Mouse (Mus musculus): Measurements from ENCODE around the gene Ubap1l. TPM values are rescaled to one million over a fixed set of nuclear protein-coding genes. Genes with fewer than 3 reads are reported as not detected.

The Ubap1l gene
- polyA plus RNA-seq, 1 experiment: 0.28 TPM

- no peaks in the 10 kb centered on the region for H3K9me3 ChIP-seq
- TF ChIP-seq FLI1 (IDR thresholded peaks at IDR 0.05; ENCODE audit: low read length): no peak
- TF ChIP-seq GATA1 (IDR thresholded peaks at IDR 0.05; ENCODE audit: borderline replicate concordance, low read length): no peak
- peaks cover under 1% of the 10 kb centered on the region; the same call in 1 of the 2 replicates for H3K4me1 ChIP-seq
- peaks cover 3% of the 10 kb centered on the region for H3K36me3 ChIP-seq (replicated peaks; ENCODE audit: low read length)
- no peak overlapping the region for H3K4me3 ChIP-seq (replicated peaks)
- H3K27me3 ChIP-seq (replicated peaks): peaks cover 5% of the 10 kb centered on the region
Measured at GRCm38 (mm10) chr9:65371756-65372155, 10.9 kb downstream of the Ubap1l start.

GRCm38 (mm10) chr9:65372449-65372848 is 11.6 kb downstream of the Ubap1l start:
- Histone ChIP-seq H3K27me3 (replicated peaks) (peaks cover 10% of the 10 kb centered on the region), H3K36me3 (replicated peaks; ENCODE audit: low read length) (peaks cover 3% of the 10 kb centered on the region), H3K4me3 (replicated peaks) (no peak overlapping the region), H3K4me1 (no peaks in the 10 kb centered on the region), H3K9me3 (no peaks in the 10 kb centered on the region)
- TF ChIP-seq GATA1 (IDR thresholded peaks at IDR 0.05; ENCODE audit: borderline replicate concordance, low read length) (no peak), FLI1 (IDR thresholded peaks at IDR 0.05; ENCODE audit: low read length) (no peak)

GRCm38 (mm10) chr9:65374468-65375162 is 13.8 kb downstream of the Ubap1l start:
- TF ChIP-seq GATA1 (IDR thresholded peaks at IDR 0.05; ENCODE audit: borderline replicate concordance, low read length) (no peak), FLI1 (IDR thresholded peaks at IDR 0.05; ENCODE audit: low read length) (no peak)
- H3K9me3 ChIP-seq: no peaks in the 10 kb centered on the region
- peaks cover 16% of the 10 kb centered on the region for H3K27me3 ChIP-seq (replicated peaks)
- H3K4me3 ChIP-seq (replicated peaks): no peak overlapping the region
- peaks cover 3% of the 10 kb centered on the region for H3K36me3 ChIP-seq (replicated peaks; ENCODE audit: low read length)
- peaks cover 3% of the 10 kb centered on the region for H3K4me1 ChIP-seq

GRCm38 (mm10) chr9:65375163-65375934 is 14.5 kb downstream of the Ubap1l start:
- no peaks in the 10 kb centered on the region for H3K9me3 ChIP-seq
- peaks cover 3% of the 10 kb centered on the region for H3K36me3 ChIP-seq (replicated peaks; ENCODE audit: low read length)
- peaks cover 9% of the 10 kb centered on the region for H3K4me1 ChIP-seq
- H3K27me3 ChIP-seq (replicated peaks): peaks cover 16% of the 10 kb centered on the region
- no peak for TF ChIP-seq GATA1 (IDR thresholded peaks at IDR 0.05; ENCODE audit: borderline replicate concordance, low read length)
- TF ChIP-seq FLI1 (IDR thresholded peaks at IDR 0.05; ENCODE audit: low read length): no peak
- H3K4me3 ChIP-seq (replicated peaks): no peak overlapping the region

GRCm38 (mm10) chr9:65381017-65381590 is 20.3 kb downstream of the Ubap1l start:
- Histone ChIP-seq H3K9me3 (no peaks in the 10 kb centered on the region), H3K4me1 (peaks cover 21% of the 10 kb centered on the region), H3K27me3 (replicated peaks) (peaks cover 44% of the 10 kb centered on the region), H3K36me3 (replicated peaks; ENCODE audit: low read length) (no peaks in the 10 kb centered on the region), H3K4me3 (replicated peaks) (no peak overlapping the region)
- TF ChIP-seq GATA1 (IDR thresholded peaks at IDR 0.05; ENCODE audit: borderline replicate concordance, low read length) (no peak), FLI1 (IDR thresholded peaks at IDR 0.05; ENCODE audit: low read length) (no peak)

GRCm38 (mm10) chr9:65382031-65382750 is 21.4 kb downstream of the Ubap1l start:
- Histone ChIP-seq H3K9me3 (peaks cover under 1% of the 10 kb centered on the region; the same call in 1 of the 2 replicates), H3K4me3 (replicated peaks) (no peak overlapping the region), H3K36me3 (replicated peaks; ENCODE audit: low read length) (no peaks in the 10 kb centered on the region), H3K4me1 (peaks cover 27% of the 10 kb centered on the region), H3K27me3 (replicated peaks) (peaks cover 46% of the 10 kb centered on the region)
- TF ChIP-seq FLI1 (IDR thresholded peaks at IDR 0.05; ENCODE audit: low read length) (no peak), GATA1 (IDR thresholded peaks at IDR 0.05; ENCODE audit: borderline replicate concordance, low read length) (no peak)

- Histone ChIP-seq H3K9me3 (peaks cover 4% of the 10 kb centered on the region; the same call in 1 of the 2 replicates), H3K4me1 (peaks cover 27% of the 10 kb centered on the region), H3K4me3 (replicated peaks) (no peak overlapping the region), H3K36me3 (replicated peaks; ENCODE audit: low read length) (no peaks in the 10 kb centered on the region), H3K27me3 (replicated peaks) (peaks cover 48% of the 10 kb centered on the region)
- TF ChIP-seq GATA1 (IDR thresholded peaks at IDR 0.05; ENCODE audit: borderline replicate concordance, low read length) (no peak), FLI1 (IDR thresholded peaks at IDR 0.05; ENCODE audit: low read length) (no peak)
Measured at GRCm38 (mm10) chr9:65382751-65383097, 21.9 kb downstream of the Ubap1l start.

GRCm38 (mm10) chr9:65384276-65384675 is 23.4 kb downstream of the Ubap1l start:
- no peak overlapping the region for H3K4me3 ChIP-seq (replicated peaks)
- TF ChIP-seq GATA1 (IDR thresholded peaks at IDR 0.05; ENCODE audit: borderline replicate concordance, low read length) (no peak), FLI1 (IDR thresholded peaks at IDR 0.05; ENCODE audit: low read length) (no peak)
- no peaks in the 10 kb centered on the region for H3K36me3 ChIP-seq (replicated peaks; ENCODE audit: low read length)
- H3K9me3 ChIP-seq: peaks cover 4% of the 10 kb centered on the region; the same call in 1 of the 2 replicates
- peaks cover 27% of the 10 kb centered on the region for H3K4me1 ChIP-seq
- peaks cover 54% of the 10 kb centered on the region for H3K27me3 ChIP-seq (replicated peaks)

- peaks cover 23% of the 10 kb centered on the region for H3K4me1 ChIP-seq
- peaks cover 70% of the 10 kb centered on the region for H3K27me3 ChIP-seq (replicated peaks)
- no peak overlapping the region for H3K4me3 ChIP-seq (replicated peaks)
- H3K36me3 ChIP-seq (replicated peaks; ENCODE audit: low read length): no peaks in the 10 kb centered on the region
- H3K9me3 ChIP-seq: peaks cover 16% of the 10 kb centered on the region
- TF ChIP-seq GATA1 (IDR thresholded peaks at IDR 0.05; ENCODE audit: borderline replicate concordance, low read length) (no peak), FLI1 (IDR thresholded peaks at IDR 0.05; ENCODE audit: low read length) (no peak)
Measured at GRCm38 (mm10) chr9:65386373-65387140, 25.7 kb downstream of the Ubap1l start.

Measured in megakaryocyte, embryonic 14.5 days (primary cell).